In the genomic region with DNA sequence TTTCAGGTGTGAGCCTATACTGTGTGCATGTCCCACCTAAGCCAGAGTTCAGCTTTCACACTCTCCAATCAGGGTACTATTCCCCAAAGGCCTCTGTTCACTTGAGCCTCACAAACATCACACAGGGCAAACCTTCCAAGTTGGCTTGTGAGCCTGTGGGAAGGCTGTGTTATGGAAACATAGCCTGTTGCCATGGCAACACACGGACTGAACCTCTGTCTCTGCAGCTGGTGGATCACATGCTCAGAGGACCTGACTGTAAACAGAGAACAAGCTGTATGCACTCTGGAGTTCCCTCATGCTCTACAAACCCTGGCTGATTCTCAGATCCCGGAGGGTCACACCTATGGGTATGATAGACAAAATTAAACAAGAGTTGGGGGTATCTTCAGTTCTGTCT, we compare ENCODE assay signal across 8 mouse cellular contexts.
DNase-seq lines count a peak whose midpoint lies in the region; ATAC-seq lines count a peak whose summit lies in the region.

No protein-coding gene starts in this region.

- WGBS in hindbrain, embryonic 15.5 days = 37% methylated on average over 2 of the region's 2 CpGs

- no peak overlapping the region for H3K4me3 ChIP-seq in hindbrain, embryonic 15.5 days

- ATAC-seq in hindbrain, embryonic 15.5 days (ENCODE audit: low FRiP score, low read depth) = peak; percentile 94

- no peak overlapping the region for H3K9ac ChIP-seq in hindbrain, embryonic 15.5 days

- H3K36me3 ChIP-seq in hindbrain, embryonic 15.5 days = no peaks in the 10 kb centered on the region

- DNase-seq in ovary, adult 18-20 months (ENCODE audit: low spot score) = peak; percentile 78
- no peak for DNase-seq in ovary, postnatal 10 days (ENCODE audit: low spot score)
- DNase-seq in frontal cortex, postnatal 36 days (ENCODE audit: low spot score in 2 of 2) = peak; percentile 36 to 61
- DNase-seq in layer of hippocampus, postnatal 10 days (ENCODE audit: low spot score in 2 of 2) = peak; percentile 40 to 41
- DNase-seq in lung, postnatal 10 days = peak; percentile 88
- DNase-seq in right cerebral cortex, postnatal 10 days (ENCODE audit: low spot score in 2 of 2) = peak; percentile 72 to 86
- DNase-seq in B cell, adult 2 months = no peak

- H3K27ac ChIP-seq in hindbrain, embryonic 15.5 days (replicated peaks) = peak overlapping the region; percentile 53; the same call in 1 of the 2 replicates

- no peak overlapping the region for H3K4me2 ChIP-seq in hindbrain, embryonic 15.5 days

- H3K4me1 ChIP-seq in hindbrain, embryonic 15.5 days (replicated peaks) = peaks cover 9% of the 10 kb centered on the region

- H3K27me3 ChIP-seq in hindbrain, embryonic 15.5 days = no peaks in the 10 kb centered on the region

- no peaks in the 10 kb centered on the region for H3K9me3 ChIP-seq in hindbrain, embryonic 15.5 days

Comparison
In these comparisons a context has a peak if more than half of its experiments do, and no peak if none do; other contexts are left out.
1. DNase-seq: peak in ovary, adult 18-20 months (single experiment), frontal cortex, postnatal 36 days (2 of 2), layer of hippocampus, postnatal 10 days (2 of 2), lung, postnatal 10 days (single experiment) and right cerebral cortex, postnatal 10 days (2 of 2); none in ovary, postnatal 10 days (single experiment) and B cell, adult 2 months (0 of 2).